Mouse (Mus musculus) urinary bladder, adult 18-20 months (tissue): ENCODE results near the gene Sema3f.

Source experiments
- DNase-seq, 2 experiments: peaks; one replicate each; pipeline ENCODE4 v3.0.0; 2022; ENCODE audit warnings: low spot score in 2 of 2, mixed read lengths in 2 of 2

Gene Sema3f

GRCm38 (mm10) chr9:107715632-107716031 is 5.4 kb upstream of the Sema3f start:
- DNase-seq = no peak

DNA sequence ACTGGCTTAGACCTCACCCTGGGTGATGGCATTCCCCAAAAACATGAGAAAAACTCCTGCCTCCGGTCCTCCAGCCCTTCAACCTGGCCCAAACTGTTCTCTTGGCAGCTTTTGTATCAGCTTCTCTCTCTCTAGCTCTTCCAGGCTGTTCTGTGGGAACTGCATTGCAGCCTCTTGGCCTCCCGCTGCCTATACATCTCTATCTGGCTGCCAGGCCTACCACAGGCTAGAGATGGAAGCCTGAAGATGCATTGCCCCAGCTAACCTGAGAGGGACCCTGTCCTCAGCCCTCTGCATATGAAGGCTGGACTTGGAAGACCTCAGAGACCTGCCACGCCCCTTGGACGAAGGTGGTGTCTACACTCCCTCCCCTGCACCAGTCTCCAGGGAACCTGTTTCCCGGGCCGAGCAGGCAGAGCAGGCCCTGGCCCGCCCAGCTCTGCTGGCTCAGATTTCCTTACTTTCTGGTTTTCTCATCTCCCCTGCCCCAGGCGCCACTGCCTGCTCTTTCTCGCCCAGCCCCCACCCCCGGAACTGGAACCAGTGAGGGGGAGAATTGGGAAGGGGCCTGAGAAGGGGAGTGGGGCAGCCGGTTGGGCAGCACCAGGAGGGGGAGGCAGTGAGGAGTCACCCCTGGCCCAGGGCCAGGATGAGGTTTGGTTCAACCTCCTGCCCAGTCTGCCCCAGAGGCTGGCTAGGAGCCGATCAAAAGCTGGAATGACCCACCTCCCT is 4.1 kb upstream of the Sema3f start:
- DNase-seq = peak; percentile 81 to 85

- DNase-seq = peak in 1 of 2 experiments; percentile 63
Measured at GRCm38 (mm10) chr9:107709096-107709696, 1.1 kb downstream of the Sema3f start.

- no peak for DNase-seq
Measured at GRCm38 (mm10) chr9:107708439-107709095, 1.7 kb downstream of the Sema3f start.

DNA sequence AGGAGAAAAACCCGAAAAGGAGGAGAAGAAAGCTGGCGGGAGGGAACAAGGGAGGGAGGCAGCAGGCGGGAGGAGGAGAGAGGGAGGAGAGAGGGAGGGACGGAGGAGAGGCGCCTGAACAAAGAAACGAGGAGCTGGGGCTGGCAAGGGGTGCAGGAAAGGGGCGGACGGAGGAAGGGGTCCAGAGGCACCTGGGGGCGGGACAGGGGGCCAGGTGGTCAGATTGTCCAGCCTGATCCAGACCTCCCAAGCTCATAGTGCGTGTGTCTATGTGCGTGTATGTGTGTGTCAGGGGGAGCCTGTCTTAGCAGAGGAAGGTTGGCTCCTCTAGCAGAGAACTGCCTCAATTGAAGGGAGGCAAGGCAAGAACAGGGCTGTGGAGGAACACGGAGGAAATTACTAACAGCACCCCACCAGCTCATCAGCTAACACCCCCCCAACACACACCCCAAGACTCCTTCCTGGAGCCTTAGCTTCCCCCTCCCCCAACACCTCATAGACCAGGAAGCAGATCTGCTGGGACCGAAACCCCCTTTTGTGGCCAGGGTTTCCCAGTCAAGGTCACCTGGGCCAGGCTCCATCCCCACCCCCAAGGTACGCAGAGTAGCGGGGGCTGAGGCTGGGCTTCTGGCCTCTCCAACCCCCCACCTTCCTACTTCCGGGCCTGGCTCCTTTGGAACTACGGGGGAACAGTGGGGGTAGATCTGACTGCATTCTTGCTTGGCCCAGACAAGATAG is 2.4 kb downstream of the Sema3f start:
- DNase-seq = peak; percentile 50 to 59

DNA sequence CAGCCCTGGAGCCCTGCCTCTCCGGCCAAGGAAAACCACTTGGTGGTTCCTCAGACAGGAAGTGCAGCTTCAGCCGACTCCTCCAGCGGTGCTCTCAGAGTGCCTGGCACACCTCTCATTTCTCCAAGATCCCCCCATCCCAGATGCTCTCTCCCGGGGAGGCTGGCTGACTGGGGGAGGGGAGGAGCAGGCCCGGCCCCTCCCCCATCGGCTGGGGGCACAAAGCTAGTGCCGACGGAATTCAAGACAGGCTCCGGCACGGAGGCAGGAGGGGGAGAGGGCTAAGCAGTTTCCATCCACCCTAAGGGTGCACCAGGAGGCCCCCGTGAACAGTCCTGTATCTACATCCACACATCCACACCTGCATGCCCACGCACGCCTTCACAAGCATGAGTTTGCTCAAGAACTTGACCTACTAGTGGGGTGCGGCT is 3.5 kb downstream of the Sema3f start:
- peak; percentile 80 for DNase-seq

DNA sequence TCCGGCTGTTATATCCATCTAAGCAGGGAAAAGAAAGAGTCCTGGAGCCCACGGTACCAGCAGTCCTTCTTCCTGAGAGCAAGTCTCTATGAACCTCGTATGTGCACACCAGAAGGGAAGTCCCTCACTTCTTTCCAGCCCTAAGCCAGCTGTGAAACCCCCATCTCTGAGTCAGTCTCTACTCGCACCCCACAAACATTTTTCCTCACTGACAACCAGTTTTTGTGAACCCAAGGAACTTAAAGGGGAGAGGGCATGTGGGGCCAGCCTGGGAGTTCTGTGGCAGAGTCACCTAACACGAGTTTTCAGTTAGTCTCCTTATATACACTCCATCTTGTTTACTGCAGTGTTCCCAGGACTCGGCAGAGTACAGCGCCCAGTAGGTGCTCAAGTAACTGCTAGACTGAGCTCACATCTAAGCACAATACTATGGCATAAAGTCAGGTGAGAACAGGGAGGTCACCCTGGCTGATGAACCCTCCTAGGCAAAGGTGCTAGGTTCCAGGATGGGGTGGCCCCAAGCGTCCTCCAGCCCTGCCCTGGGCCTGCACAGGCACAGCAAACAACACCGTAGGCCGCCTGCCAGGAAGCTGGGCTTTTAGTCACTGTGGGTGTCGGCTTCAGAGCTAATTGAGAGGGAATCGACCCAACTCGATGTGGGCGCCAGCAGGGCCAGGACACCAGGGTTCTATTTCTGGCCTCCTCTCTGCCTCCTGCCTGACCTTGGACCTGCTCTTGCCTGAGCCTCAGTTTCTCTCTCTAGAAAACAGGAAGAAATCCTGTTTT is 6.7 kb downstream of the Sema3f start:
- peak in 1 of 2 experiments; percentile 70 for DNase-seq

- no peak for DNase-seq
Measured at GRCm38 (mm10) chr9:107702606-107703185, 7.6 kb downstream of the Sema3f start.

DNA sequence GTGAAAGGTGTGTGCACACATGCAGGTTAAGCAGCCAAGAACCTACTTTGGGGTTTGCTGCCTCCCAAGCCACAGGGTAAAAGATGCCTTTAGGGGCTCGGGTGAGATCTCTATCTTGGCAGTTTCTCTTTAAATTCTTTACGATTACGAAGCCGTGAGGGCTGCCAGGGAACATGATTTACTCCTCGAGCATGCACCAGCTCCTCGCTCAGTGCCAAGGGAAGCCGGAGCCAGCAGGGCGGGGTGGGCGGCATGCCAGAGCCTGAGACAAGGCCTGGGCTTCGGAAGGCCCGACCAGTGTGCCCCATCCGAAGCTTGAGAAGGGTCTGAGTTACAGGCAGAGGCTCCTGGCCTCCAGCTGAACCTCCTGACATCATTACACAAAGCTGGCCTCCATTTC is 8.7 kb downstream of the Sema3f start:
- DNase-seq = peak; percentile 83

DNA sequence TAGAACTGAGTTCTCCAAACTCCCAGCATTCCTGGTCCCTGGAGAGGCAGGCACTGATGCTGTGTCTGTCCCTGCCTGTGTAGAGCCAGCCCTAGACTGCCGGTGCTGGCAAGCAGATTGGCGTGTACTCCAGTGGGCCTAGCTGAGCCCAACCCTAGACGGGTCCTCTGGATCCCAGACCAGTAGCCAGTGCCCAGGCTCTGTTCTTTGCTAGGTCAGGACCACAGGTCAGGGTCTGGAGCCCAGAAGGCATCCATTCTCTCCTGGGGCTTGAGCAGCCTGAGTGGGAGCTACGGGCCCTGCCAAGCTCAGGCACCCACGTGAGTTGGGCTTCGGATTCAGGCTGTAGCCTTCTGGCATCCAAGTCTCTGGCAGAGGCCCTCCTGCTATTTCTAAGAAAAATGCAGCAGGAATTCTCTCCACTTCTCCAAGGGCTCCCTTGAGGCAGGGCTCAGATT is 10.1 kb downstream of the Sema3f start:
- no peak for DNase-seq

DNA sequence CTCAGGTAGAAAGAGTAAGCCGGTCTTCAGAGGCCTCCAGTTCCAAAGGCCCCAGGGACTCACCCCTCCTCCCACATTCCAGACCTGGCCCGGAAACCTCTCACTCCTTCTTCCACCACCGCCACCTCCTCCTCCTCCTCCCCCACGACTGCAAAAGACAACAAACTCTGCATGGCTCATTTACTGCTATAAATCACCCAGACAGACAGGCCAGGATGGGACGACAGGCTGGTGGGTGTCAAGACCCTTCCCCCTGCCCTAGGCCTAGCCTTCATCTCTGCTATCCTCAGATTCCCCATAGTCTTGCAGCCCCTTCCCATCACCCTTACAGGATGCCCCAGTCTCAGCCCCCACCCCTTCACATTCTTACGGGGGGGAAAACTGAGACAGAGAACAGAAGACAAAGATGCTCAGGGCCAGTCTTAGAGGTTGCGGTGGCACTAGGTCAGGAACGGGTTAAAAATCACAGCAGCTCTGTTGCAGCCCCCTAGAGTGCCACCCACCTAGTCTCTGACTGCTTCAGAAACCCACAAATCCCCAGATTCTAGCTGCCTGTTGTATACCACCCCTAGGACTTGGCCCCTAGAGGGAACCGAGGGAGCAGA is 10.8 kb downstream of the Sema3f start:
- DNase-seq = no peak

- DNase-seq = no peak
Measured at GRCm38 (mm10) chr9:107698611-107699190, 11.6 kb downstream of the Sema3f start.

DNA sequence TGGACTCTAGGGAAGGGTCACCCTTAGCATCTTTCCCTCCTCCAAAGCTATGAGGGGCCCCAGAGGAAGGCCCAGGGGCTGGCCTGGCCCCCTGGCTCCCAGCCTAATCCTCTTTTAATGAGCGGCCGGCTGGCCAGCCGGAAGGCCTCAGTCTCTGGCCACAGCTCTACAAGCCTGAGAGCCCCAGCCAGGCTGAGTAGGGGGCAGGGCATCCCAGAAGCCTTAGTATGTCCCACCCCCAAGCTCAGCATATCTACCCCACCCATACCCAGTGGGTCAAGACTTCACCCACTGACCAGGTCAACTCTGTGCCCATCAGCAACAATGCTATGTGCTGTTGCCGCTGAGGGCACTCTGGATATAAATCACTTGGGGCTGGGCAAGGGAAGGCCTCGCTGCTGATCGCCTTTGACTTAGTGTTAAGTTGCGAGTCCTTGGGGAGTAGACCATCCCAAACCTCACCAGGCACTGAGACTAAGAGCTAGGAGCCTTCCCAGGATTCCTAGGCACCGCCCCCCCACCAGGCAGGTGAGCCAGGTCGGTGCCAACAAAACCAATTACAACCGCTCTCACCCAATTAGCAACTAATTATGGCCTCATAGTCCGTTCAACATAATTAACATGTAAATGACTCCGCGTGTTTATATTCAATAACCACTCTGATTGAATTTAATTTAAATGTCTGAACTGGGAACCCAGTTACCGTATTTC is 12.3 kb downstream of the Sema3f start:
- no peak for DNase-seq

- DNase-seq = no peak
Measured at GRCm38 (mm10) chr9:107696845-107697610, 13.2 kb downstream of the Sema3f start.

DNA sequence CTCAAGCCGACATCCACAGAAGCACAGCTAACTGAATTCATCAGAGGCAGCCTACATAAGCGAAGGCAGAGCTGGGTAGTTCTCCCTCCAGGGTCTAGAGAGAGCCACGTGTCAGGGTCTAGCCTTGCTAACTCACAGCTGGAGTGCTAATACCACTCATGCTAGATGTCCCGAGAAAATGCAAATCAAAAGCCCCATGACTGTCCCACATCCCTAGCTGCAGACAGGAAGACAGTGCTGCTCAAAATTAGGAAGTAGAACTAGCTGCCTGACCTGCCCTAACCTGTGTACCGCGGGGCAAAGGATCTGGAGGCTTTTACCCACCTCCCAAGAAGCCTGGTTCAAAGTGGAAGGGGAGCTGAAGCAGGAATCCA is 14.2 kb downstream of the Sema3f start:
- no peak for DNase-seq

DNA sequence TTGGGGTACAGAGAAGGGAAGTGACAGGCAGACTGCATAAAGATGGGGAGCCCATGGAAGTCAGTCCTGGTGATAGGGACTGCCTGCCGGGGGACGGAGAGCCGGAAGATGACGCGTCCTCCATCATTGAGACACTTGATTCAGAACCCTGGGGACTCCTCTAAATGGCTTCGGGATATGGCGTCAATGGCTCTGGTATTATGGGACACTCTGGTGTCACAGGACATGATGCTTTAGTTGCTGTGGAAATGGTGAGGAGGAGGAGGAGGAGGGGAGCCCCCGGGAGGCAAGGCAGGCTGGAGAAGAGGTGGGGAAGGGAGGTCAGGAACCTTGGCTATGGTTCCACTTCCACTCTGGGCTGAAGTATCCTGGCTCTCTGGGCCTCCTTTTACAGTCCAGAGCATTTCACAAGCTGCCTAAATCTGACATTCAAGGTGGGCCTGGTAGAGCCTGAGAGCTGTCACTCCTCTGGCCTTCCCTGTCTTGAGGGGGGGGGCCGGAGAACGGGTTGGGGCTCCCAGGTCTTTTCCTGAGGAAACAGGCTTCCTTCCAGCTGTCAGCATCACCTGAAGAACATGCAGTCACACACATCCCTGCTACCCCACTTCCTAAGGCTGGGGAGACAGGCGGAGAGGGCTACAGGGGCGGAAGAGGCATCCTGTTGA is 14.7 kb downstream of the Sema3f start:
- no peak for DNase-seq

GRCm38 (mm10) chr9:107694627-107695026 is 15.6 kb downstream of the Sema3f start:
- no peak for DNase-seq

DNA sequence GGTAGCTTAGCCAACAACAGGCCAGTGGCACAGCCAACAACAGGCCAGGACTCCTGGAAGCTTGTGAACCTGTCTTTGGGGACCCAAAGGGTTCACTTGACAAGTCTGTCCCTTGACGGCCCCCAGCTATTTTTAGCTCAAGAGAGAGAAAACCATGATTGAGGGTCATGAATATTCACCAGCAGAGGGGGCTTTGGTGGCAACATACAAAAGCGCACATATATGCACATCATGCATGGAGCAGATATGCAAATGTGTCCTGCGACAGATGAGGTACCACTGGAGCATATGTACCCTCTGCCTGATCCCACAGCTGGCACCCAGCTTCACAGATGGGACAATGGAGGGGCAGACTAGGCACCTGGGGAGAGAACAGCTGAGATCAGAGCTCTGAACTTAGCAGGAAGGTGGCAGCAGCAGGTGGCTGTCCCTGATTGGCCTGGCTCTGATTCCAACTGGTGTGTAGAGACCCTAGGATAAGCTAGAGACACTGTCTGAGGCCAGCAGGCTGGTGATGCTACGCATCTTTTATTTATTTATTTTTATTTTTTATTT is 16.8 kb downstream of the Sema3f start:
- DNase-seq = no peak
